In the genomic region with DNA sequence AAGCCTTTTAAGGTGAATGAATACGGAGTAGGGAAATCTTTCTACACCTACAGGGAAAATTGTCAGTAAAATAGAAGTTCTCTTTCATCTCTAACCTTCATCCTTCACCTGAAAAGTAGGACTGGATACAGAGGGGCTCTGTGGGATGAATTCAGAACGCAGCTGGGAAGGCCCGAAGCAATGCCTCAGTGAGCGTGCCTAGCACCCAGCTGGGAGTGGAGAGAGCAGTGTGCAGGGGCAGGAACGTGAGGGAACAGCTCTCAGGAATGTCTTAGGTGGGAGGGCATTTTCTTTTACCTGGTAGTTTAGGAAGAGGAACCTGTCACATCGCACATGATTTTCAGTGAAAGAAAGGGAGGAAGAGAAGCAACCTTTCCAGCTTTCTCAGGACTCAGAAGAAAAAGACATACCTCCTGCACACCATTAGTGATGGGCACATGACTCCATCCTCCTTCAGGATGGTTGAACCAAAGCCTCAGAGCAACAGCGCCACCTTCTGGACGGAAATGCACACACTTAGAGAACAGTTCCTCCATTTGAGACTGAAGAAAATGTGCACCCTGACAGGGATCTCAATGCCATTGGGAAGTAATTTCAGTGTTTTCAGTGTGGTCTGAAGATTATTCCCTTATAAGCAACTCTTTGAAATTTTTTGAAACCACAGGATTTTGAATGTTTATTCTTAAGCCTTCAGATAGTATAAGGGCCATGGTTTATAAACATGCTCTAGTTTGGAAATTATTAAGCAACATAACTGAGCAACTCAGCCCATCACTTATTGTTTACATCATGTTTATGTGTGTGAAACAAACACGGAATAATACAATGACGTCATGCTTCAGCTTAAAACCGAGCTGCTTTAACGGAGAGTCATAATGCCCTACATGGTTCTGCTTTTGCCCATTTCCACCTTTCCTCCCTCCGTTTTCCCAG, we compare ENCODE assay signal across 9 mouse cellular contexts.
DNase-seq lines count a peak whose midpoint lies in the region; ATAC-seq and TF ChIP-seq lines count a peak whose summit lies in the region.
"Had no signal": no experiment of that assay in that cellular context is flagged by ENCODE, and none has a peak within 500 bp of the region (broad histone marks: within the 10 kb centered on the region; RNA-seq: fewer than 3 reads in every experiment).

No protein-coding gene starts in this region.

- peak; percentile 83 for ATAC-seq in limb, embryonic 14.5 days (ENCODE audit: low FRiP score, low read depth)
- ATAC-seq in neural tube, embryonic 11.5 days (ENCODE audit: insufficient read depth, low FRiP score, low TSS enrichment) = peak; percentile 72

- no peak overlapping the region for H3K9ac ChIP-seq in limb, embryonic 14.5 days (ENCODE audit: low read depth, low read length, severe bottlenecking)
- H3K9ac ChIP-seq in neural tube, embryonic 11.5 days (ENCODE audit: low read length) = no peak overlapping the region

- H3K4me3 ChIP-seq in embryonic facial prominence, embryonic 10.5 days = no peak overlapping the region
- H3K4me3 ChIP-seq in limb, embryonic 14.5 days (replicated peaks; ENCODE audit: low read length) = no peak overlapping the region
- H3K4me3 ChIP-seq in neural tube, embryonic 11.5 days (ENCODE audit: low read depth, low read length) = no peak overlapping the region
- H3K4me3 ChIP-seq: erythroblast, embryonic 14.5 days had no signal

- no peaks in the 10 kb centered on the region for H3K27me3 ChIP-seq in embryonic facial prominence, embryonic 10.5 days (replicated peaks; ENCODE audit: low read depth, poor library complexity, severe bottlenecking)
- H3K27me3 ChIP-seq in limb, embryonic 14.5 days (ENCODE audit: control insufficient read depth, insufficient read depth, low read length) = no peaks in the 10 kb centered on the region
- H3K27me3 ChIP-seq in neural tube, embryonic 11.5 days (ENCODE audit: control insufficient read depth, insufficient read depth, low read length) = no peaks in the 10 kb centered on the region

- no peaks in the 10 kb centered on the region for H3K9me3 ChIP-seq in embryonic facial prominence, embryonic 10.5 days
- H3K9me3 ChIP-seq in limb, embryonic 14.5 days (ENCODE audit: control insufficient read depth, low read length) = no peaks in the 10 kb centered on the region
- no peaks in the 10 kb centered on the region for H3K9me3 ChIP-seq in neural tube, embryonic 11.5 days (ENCODE audit: control insufficient read depth, low read length)

- 0 out of 2 replicates have a peak overlapping the region, but pooled peaks have one; percentile 35 for H3K27ac ChIP-seq in embryonic facial prominence, embryonic 10.5 days (replicated peaks)
- H3K27ac ChIP-seq in limb, embryonic 14.5 days (replicated peaks; ENCODE audit: low read depth, low read length) = no peak overlapping the region
- H3K27ac ChIP-seq in neural tube, embryonic 11.5 days (ENCODE audit: low read depth, low read length) = no peak overlapping the region

- WGBS in embryonic facial prominence, embryonic 10.5 days = 26% methylated on average over 13 of the region's 13 CpGs
- 28% methylated on average over 13 of the region's 13 CpGs for WGBS in limb, embryonic 14.5 days
- WGBS in neural tube, embryonic 11.5 days = 38% methylated on average over 13 of the region's 13 CpGs

- H3K36me3 ChIP-seq in embryonic facial prominence, embryonic 10.5 days (replicated peaks) = no peaks in the 10 kb centered on the region
- H3K36me3 ChIP-seq in limb, embryonic 14.5 days (ENCODE audit: control insufficient read depth, insufficient read depth, low read length) = no peaks in the 10 kb centered on the region
- H3K36me3 ChIP-seq in neural tube, embryonic 11.5 days (ENCODE audit: control insufficient read depth, insufficient read depth, low read length) = no peaks in the 10 kb centered on the region

- DNase-seq in B cell, adult 2 months = peak; percentile 2 to 8
- peak; percentile 89 for DNase-seq in adrenal gland, postnatal 14 days
- peak; percentile 87 for DNase-seq in embryonic facial prominence, embryonic 10.5 days (ENCODE audit: low spot score)
- DNase-seq in heart, adult 8-10 months (ENCODE audit: low spot score) = peak; percentile 74
- peak; percentile 57 for DNase-seq in kidney, adult 9 months
- peak; percentile 87 for DNase-seq in limb, embryonic 14.5 days (ENCODE audit: low spot score)
- peak; percentile 83 for DNase-seq in neural tube, embryonic 11.5 days (ENCODE audit: low spot score)
- DNase-seq in testis, postnatal 10 days (ENCODE audit: low spot score) = peak; percentile 91

- peaks cover 4% of the 10 kb centered on the region; the same call in 1 of the 2 replicates for H3K4me1 ChIP-seq in embryonic facial prominence, embryonic 10.5 days
- no peaks in the 10 kb centered on the region for H3K4me1 ChIP-seq in limb, embryonic 14.5 days (ENCODE audit: control insufficient read depth, insufficient read depth, low read length)
- H3K4me1 ChIP-seq in neural tube, embryonic 11.5 days (ENCODE audit: control insufficient read depth, insufficient read depth, low read length) = no peaks in the 10 kb centered on the region

- no peak for TF ChIP-seq POLR2A in limb, embryonic 14.5 days (IDR thresholded peaks at IDR 0.05; ENCODE audit: borderline replicate concordance, extremely low read depth, insufficient read depth, insufficient read length)

- no peak overlapping the region for H3K4me2 ChIP-seq in limb, embryonic 14.5 days (replicated peaks; ENCODE audit: low read depth, low read length, severe bottlenecking)
- no peak overlapping the region for H3K4me2 ChIP-seq in neural tube, embryonic 11.5 days (ENCODE audit: low read depth)

Comparison
In these comparisons a context has a peak if more than half of its experiments do, and no peak if none do; other contexts are left out.
1. DNase-seq: peak in every context shown above with its lines; median percentile 91 in testis, postnatal 10 days; 89 in adrenal gland, postnatal 14 days; 87 in embryonic facial prominence, embryonic 10.5 days; 87 in limb, embryonic 14.5 days; 83 in neural tube, embryonic 11.5 days; 74 in heart, adult 8-10 months; 57 in kidney, adult 9 months; 5 in B cell, adult 2 months.